ENCODE assay signal across 17 mouse cellular contexts in the genomic region with DNA sequence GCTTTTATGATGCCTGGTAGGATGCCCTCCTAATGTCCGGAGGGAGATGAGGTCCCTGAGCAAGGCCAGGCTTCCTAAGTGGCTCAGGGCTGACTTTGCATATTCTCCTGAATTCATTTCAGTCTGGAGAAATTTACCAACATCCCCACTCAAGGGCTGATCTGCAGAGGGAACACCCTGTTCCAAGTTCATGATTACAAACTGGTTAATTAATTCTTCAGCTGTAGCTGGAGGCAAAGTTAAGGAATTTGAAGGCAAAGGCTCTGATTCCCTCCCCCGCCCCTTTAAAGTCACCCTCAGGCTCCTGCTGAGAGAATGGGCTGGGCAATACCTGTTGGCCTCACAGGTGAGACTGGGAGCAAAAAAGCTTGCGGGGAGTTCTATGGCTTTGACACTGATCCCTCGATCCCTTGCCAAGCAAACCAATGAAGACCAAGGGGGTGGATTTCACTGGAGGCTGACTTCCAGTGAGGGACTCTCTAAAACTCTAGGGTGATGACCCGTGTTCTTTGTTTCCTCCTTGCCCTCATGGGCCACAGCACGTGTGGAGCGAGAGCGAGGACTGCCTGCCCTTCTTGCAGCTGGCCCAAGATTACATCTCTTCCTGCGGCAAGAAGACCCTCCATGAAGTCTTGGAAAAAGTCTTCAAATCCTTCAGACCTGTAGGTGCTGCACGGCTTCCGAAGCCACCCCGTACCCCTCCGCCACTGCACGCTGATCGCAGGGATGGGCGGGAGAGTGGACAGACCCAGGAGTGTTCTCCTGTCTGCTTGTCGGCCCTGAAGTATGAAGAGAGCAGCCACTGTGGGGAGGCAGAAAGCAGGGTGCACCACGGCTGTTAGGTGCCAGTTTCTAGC. TPM values are rescaled to one million over a fixed set of nuclear protein-coding genes. Genes with fewer than 3 reads are reported as not detected.
DNase-seq lines count a peak whose midpoint lies in the region; ATAC-seq and TF ChIP-seq lines count a peak whose summit lies in the region.
"Had no signal": no experiment of that assay in that cellular context is flagged by ENCODE, and none has a peak within 500 bp of the region (broad histone marks: within the 10 kb centered on the region; RNA-seq: fewer than 3 reads in every experiment).

No protein-coding gene starts in this region.

- H3K36me3 ChIP-seq in midbrain, embryonic 11.5 days (ENCODE audit: control insufficient read depth, insufficient read depth, low read length) = no peaks in the 10 kb centered on the region
- peaks cover 52% of the 10 kb centered on the region for H3K36me3 ChIP-seq in midbrain, embryonic 13.5 days
- H3K36me3 ChIP-seq in kidney, postnatal 0 days (ENCODE audit: insufficient read depth, low read length) = no peaks in the 10 kb centered on the region
- H3K36me3 ChIP-seq: embryonic facial prominence, embryonic 12.5 days; heart, embryonic 12.5 days had no signal

- TF ChIP-seq CTCF in kidney, postnatal 0 days (IDR thresholded peaks at IDR 0.05; ENCODE audit: low read depth) = no peak

- no peak overlapping the region for H3K9ac ChIP-seq in midbrain, embryonic 11.5 days (ENCODE audit: low read length)
- no peak overlapping the region for H3K9ac ChIP-seq in midbrain, embryonic 13.5 days (replicated peaks)
- H3K9ac ChIP-seq in kidney, postnatal 0 days (ENCODE audit: low read depth, low read length) = no peak overlapping the region
- H3K9ac ChIP-seq: embryonic facial prominence, embryonic 12.5 days; forebrain, embryonic 12.5 days; heart, embryonic 12.5 days; hindbrain, embryonic 15.5 days had no signal

- no peaks in the 10 kb centered on the region for H3K9me3 ChIP-seq in midbrain, embryonic 11.5 days (ENCODE audit: control insufficient read depth, low read length)
- H3K9me3 ChIP-seq in midbrain, embryonic 13.5 days = no peaks in the 10 kb centered on the region
- H3K9me3 ChIP-seq in kidney, postnatal 0 days (replicated peaks; ENCODE audit: low read length) = no peaks in the 10 kb centered on the region
- H3K9me3 ChIP-seq: embryonic facial prominence, embryonic 12.5 days; forebrain, embryonic 12.5 days; heart, embryonic 12.5 days; hindbrain, embryonic 15.5 days had no signal

- H3K4me2 ChIP-seq in midbrain, embryonic 11.5 days = no peak overlapping the region
- no peak overlapping the region for H3K4me2 ChIP-seq in midbrain, embryonic 13.5 days (replicated peaks)
- H3K4me2 ChIP-seq in kidney, postnatal 0 days (ENCODE audit: low read length) = no peak overlapping the region
- H3K4me2 ChIP-seq: embryonic facial prominence, embryonic 12.5 days; forebrain, embryonic 12.5 days; heart, embryonic 12.5 days; hindbrain, embryonic 15.5 days had no signal

- H3K27ac ChIP-seq in midbrain, embryonic 11.5 days (ENCODE audit: low read depth, low read length) = no peak overlapping the region
- no peak overlapping the region for H3K27ac ChIP-seq in midbrain, embryonic 13.5 days
- peak overlapping the region; percentile 21; the same call in 1 of the 2 replicates for H3K27ac ChIP-seq in kidney, postnatal 0 days
- H3K27ac ChIP-seq: embryonic facial prominence, embryonic 12.5 days; forebrain, embryonic 12.5 days; hindbrain, embryonic 15.5 days had no signal

- no peaks in the 10 kb centered on the region; the same call in 1 of the 2 replicates for H3K27me3 ChIP-seq in midbrain, embryonic 11.5 days (ENCODE audit: control insufficient read depth, insufficient read depth, low read length)
- 0 out of 2 replicates have a peak, but pooled peaks cover 3% of the 10 kb centered on the region for H3K27me3 ChIP-seq in midbrain, embryonic 13.5 days
- H3K27me3 ChIP-seq in kidney, postnatal 0 days (ENCODE audit: insufficient read depth, low read length) = no peaks in the 10 kb centered on the region
- H3K27me3 ChIP-seq: hindbrain, embryonic 15.5 days had no signal

- no peaks in the 10 kb centered on the region for H3K4me1 ChIP-seq in midbrain, embryonic 11.5 days (ENCODE audit: control insufficient read depth, insufficient read depth, low read length)
- H3K4me1 ChIP-seq in midbrain, embryonic 13.5 days (replicated peaks) = peaks cover 16% of the 10 kb centered on the region
- H3K4me1 ChIP-seq in kidney, postnatal 0 days (replicated peaks; ENCODE audit: insufficient read depth, low read length) = no peaks in the 10 kb centered on the region
- H3K4me1 ChIP-seq: embryonic facial prominence, embryonic 12.5 days had no signal

- no peak overlapping the region for H3K4me3 ChIP-seq in midbrain, embryonic 11.5 days (ENCODE audit: low read depth, low read length)
- H3K4me3 ChIP-seq in midbrain, embryonic 13.5 days (replicated peaks) = no peak overlapping the region
- no peak overlapping the region for H3K4me3 ChIP-seq in kidney, postnatal 0 days (replicated peaks; ENCODE audit: low read depth, low read length)
- H3K4me3 ChIP-seq: embryonic facial prominence, embryonic 12.5 days; forebrain, embryonic 12.5 days; heart, embryonic 12.5 days; hindbrain, embryonic 15.5 days had no signal

- ATAC-seq in midbrain, embryonic 11.5 days (ENCODE audit: low FRiP score) = no peak
- ATAC-seq in midbrain, embryonic 13.5 days = no peak
- ATAC-seq in kidney, postnatal 0 days (replicated peaks; ENCODE audit: low FRiP score, low read depth) = no peak; the same call in 1 of the 2 replicates
- ATAC-seq: forebrain, embryonic 16.5 days had no signal

- peak; percentile 52 for DNase-seq in kidney, adult 18-20 months
- no peak for DNase-seq in kidney, postnatal 10 days
- DNase-seq in midbrain, embryonic 11.5 days (ENCODE audit: low spot score, missing footprints) = peak; percentile 47
- no peak for DNase-seq in kidney, postnatal 0 days (ENCODE audit: low spot score)
- DNase-seq in cerebellum, adult 8-10 months = no peak
- no peak for DNase-seq in cerebellum, postnatal 25 days
- DNase-seq: adrenal gland, adult 2 months; adrenal gland, postnatal 25 days; cerebellum, adult 2 months; cerebellum, postnatal 14 days; gastrocnemius, postnatal 14 days had no signal

- 80% methylated on average over 18 of the region's 18 CpGs for WGBS in midbrain, embryonic 11.5 days
- 85% methylated on average over 18 of the region's 18 CpGs for WGBS in midbrain, embryonic 13.5 days
- 71% methylated on average over 18 of the region's 18 CpGs for WGBS in kidney, postnatal 0 days

RNA-seq across cellular contexts. Expression of gene Mturn, which starts 7.3 kb away (rescaled TPM):
- polyA plus RNA-seq in midbrain, embryonic 11.5 days (2014; fragmentation: Nextera tagmentation; extraction: Ambion mirVana) = 40.0 and 40.3 TPM in 2 replicates
- 78.4 and 81.2 TPM in 2 replicates for polyA plus RNA-seq in midbrain, embryonic 13.5 days (2015; fragmentation: Nextera tagmentation; extraction: Ambion mirVana)
- 8.2 and 8.5 TPM in 2 replicates for polyA plus RNA-seq in kidney, postnatal 0 days (2015; fragmentation: Nextera tagmentation; extraction: Ambion mirVana)

Comparison
In these comparisons a context has a peak if more than half of its experiments do, and no peak if none do; other contexts are left out.
1. DNase-seq: peak in kidney, adult 18-20 months (single experiment) and midbrain, embryonic 11.5 days (single experiment); none in kidney, postnatal 10 days (single experiment), kidney, postnatal 0 days (single experiment), cerebellum, adult 8-10 months (single experiment) and cerebellum, postnatal 25 days (0 of 2).